Mouse (Mus musculus) neural tube, embryonic 13.5 days (tissue): Measurements from ENCODE around the gene Kcnc4. TPM values are rescaled to one million over a fixed set of nuclear protein-coding genes. Genes with fewer than 3 reads are reported as not detected.

ENCODE experiments used
- ATAC-seq: fragments of 200-750 bp; cut with Nextera tagmentation; 2 replicates; pipeline ENCODE4 v1.8.0; 2017; ENCODE audit warnings: low read depth, mild to moderate bottlenecking, moderate TSS enrichment, moderate library complexity
- H3K27ac ChIP-seq: fragments of 300-500 bp; sonication (generic); replicated peaks from 2 replicates; pipeline ENCODE4 v1.5.1; 2015; ENCODE audit warnings: moderate library complexity, mild to moderate bottlenecking, inconsistent platforms
- H3K27me3 ChIP-seq: fragments of 300-500 bp; sonication (generic); 2 replicates; pipeline ENCODE4 v1.6.1; 2015; ENCODE audit warnings: mild to moderate bottlenecking, inconsistent platforms
- H3K36me3 ChIP-seq: fragments of 300-500 bp; sonication (generic); 2 replicates; pipeline ENCODE4 v1.6.1; 2015; ENCODE audit warnings: mild to moderate bottlenecking, inconsistent platforms
- H3K4me1 ChIP-seq: fragments of 300-500 bp; sonication (generic); replicated peaks from 2 replicates; pipeline ENCODE4 v1.6.1; 2015; ENCODE audit warnings: inconsistent platforms
- H3K4me2 ChIP-seq: fragments of 300-500 bp; sonication (generic); 2 replicates; pipeline ENCODE4 v1.6.1; 2015; ENCODE audit warnings: inconsistent platforms, mild to moderate bottlenecking, moderate library complexity
- H3K4me3 ChIP-seq: fragments of 300-500 bp; sonication (generic); 2 replicates; pipeline ENCODE4 v1.5.1; 2015; ENCODE audit warnings: mild to moderate bottlenecking, inconsistent platforms
- H3K9ac ChIP-seq: fragments of 300-500 bp; sonication (generic); 2 replicates; pipeline ENCODE4 v1.6.1; 2015; ENCODE audit warnings: moderate library complexity, mild to moderate bottlenecking, inconsistent platforms
- H3K9me3 ChIP-seq: fragments of 300-500 bp; sonication (generic); 2 replicates; pipeline ENCODE4 v1.6.1; 2016; ENCODE audit warnings: inconsistent platforms
- WGBS: fragments of 180-500 bp; shearing (Covaris S2); methylation state at CpG from one replicate; pipeline ENCODE4 v1.1.7; 2015; 5-methylcytosine and 5-hydroxymethylcytosine counted together
- polyA plus RNA-seq: library from polyadenylated mRNA; unstranded; fragments of >200 nt; fragmentation: Nextera tagmentation; extraction: Ambion mirVana; gene quantifications from 2 replicates; pipeline ENCODE4 v1.2.1, GENCODE M21; 2015

Kcnc4 gene
- polyA plus RNA-seq, 1 experiment from 2014 or later = 1.8 TPM

DNA sequence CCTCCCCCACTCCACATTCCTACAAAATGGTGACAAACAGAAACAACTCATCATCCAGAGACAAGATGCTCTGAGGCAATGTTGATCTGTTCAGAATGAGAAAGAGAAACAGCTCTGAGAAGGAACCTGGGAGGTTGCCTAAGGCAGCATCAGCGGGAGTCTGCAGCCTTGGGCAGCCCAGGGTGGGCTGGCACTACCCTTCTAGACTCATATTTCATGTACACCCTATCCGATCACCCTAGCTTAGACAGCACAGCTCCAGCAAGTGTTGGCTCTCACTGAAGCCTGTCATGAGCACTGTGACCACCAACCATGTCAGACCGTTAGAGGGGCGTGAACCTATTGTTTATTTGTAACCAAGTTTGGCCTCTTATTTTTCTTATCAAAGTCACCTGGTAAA, 5.1 kb downstream of the Kcnc4 start:
- 81% methylated on average over 4 of the region's 4 CpGs for WGBS
- no peak overlapping the region for H3K4me2 ChIP-seq
- no peak overlapping the region for H3K4me3 ChIP-seq
- no peaks in the 10 kb centered on the region for H3K36me3 ChIP-seq
- no peaks in the 10 kb centered on the region for H3K9me3 ChIP-seq
- H3K9ac ChIP-seq = no peak overlapping the region
- no peak overlapping the region for H3K27ac ChIP-seq
- ATAC-seq = no peak
- H3K27me3 ChIP-seq = peaks cover 63% of the 10 kb centered on the region
- peaks cover 18% of the 10 kb centered on the region for H3K4me1 ChIP-seq

DNA sequence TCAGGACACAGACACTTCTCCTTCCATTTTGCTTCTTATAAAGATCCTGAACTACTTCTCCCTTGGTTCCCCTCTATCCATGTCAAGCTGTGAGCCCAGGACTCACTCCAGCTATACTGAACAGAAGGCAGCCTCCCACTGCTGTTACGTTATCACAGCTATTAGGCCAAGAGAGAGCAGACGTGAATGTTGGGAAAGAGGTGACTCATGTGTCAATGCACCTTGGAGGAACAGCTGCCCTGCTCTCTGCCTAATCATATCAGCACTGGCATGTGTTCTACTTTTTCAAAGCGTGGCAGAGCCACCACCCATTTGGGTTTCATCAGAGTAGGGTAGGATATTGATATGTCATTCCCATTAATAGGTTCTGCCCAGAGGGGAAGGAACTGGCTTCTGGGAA, 12.5 kb downstream of the Kcnc4 start:
- WGBS = 76% methylated on average over 3 of the region's 3 CpGs
- ATAC-seq = no peak
- Histone ChIP-seq H3K4me3 (no peak overlapping the region), H3K9ac (no peak overlapping the region), H3K4me1 (0 out of 2 replicates have a peak, but pooled peaks cover 4% of the 10 kb centered on the region), H3K4me2 (no peak overlapping the region), H3K27ac (no peak overlapping the region), H3K36me3 (no peaks in the 10 kb centered on the region), H3K9me3 (no peaks in the 10 kb centered on the region), H3K27me3 (no peaks in the 10 kb centered on the region; the same call in none of the 2 replicates)

DNA sequence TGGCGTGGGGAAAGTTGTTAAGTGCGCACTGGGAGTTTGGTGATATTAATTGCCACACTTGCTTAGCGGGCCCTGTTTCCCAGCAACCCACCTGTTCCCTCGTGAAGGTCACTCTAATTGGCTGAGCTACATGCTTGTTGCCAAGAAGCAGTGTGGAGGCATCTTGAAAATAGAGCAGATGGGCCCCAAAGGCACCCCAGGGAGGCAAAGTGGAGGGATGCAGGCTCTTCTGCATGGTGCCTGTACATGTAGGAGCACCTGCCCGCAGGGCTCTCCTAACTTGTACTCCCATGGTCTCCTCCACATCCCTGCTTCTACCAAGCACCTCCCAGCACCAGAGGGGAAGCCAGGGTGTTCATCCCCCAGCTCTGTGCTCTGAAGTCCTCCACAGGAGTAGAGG, 15.5 kb downstream of the Kcnc4 start:
- ATAC-seq = no peak
- no peak overlapping the region for H3K4me3 ChIP-seq
- H3K9ac ChIP-seq = no peak overlapping the region
- no peaks in the 10 kb centered on the region for H3K9me3 ChIP-seq
- no peaks in the 10 kb centered on the region for H3K4me1 ChIP-seq
- H3K36me3 ChIP-seq = no peaks in the 10 kb centered on the region
- no peak overlapping the region for H3K27ac ChIP-seq
- WGBS = 73% methylated on average over 5 of the region's 5 CpGs
- H3K4me2 ChIP-seq = no peak overlapping the region
- H3K27me3 ChIP-seq = no peaks in the 10 kb centered on the region; the same call in 1 of the 2 replicates

GRCm38 (mm10) chr3:107442191-107442590, 17.2 kb downstream of the Kcnc4 start:
- Histone ChIP-seq H3K9ac (no peak overlapping the region), H3K4me3 (no peak overlapping the region), H3K27me3 (no peaks in the 10 kb centered on the region; the same call in 1 of the 2 replicates), H3K4me2 (no peak overlapping the region), H3K9me3 (no peaks in the 10 kb centered on the region), H3K27ac (no peak overlapping the region), H3K36me3 (no peaks in the 10 kb centered on the region), H3K4me1 (no peaks in the 10 kb centered on the region)
- ATAC-seq = no peak
- 87% methylated on average over 11 of the region's 11 CpGs for WGBS

DNA sequence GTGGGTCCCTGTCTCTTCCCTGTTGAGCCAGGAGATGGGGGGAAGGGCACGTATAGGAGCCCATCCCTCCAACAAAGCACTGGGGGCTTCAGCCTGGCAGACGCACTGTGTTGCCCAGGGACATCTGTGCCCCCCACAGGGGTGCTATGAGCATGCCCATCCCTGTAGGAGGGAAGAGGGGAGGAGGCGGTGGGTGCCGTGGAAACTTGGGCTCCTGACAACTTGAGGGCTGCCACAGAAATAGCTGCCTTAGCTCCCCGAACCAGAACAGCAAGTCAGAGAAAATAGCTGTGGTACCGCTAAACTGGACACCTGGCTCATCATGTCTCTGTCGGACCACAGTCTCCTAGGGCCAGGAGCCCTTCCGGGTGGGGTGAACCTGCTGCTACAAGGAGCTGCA, 18.0 kb downstream of the Kcnc4 start:
- 79% methylated on average over 8 of the region's 8 CpGs for WGBS
- H3K9ac ChIP-seq = no peak overlapping the region
- H3K36me3 ChIP-seq = no peaks in the 10 kb centered on the region
- no peaks in the 10 kb centered on the region for H3K4me1 ChIP-seq
- no peak overlapping the region for H3K27ac ChIP-seq
- no peak for ATAC-seq
- H3K27me3 ChIP-seq = no peaks in the 10 kb centered on the region; the same call in 1 of the 2 replicates
- H3K9me3 ChIP-seq = no peaks in the 10 kb centered on the region
- no peak overlapping the region for H3K4me2 ChIP-seq
- no peak overlapping the region for H3K4me3 ChIP-seq

GRCm38 (mm10) chr3:107439280-107439679, 20.1 kb downstream of the Kcnc4 start:
- H3K9me3 ChIP-seq = no peaks in the 10 kb centered on the region
- H3K4me1 ChIP-seq = no peaks in the 10 kb centered on the region; the same call in 1 of the 2 replicates
- ATAC-seq = no peak
- no peaks in the 10 kb centered on the region for H3K36me3 ChIP-seq
- H3K4me3 ChIP-seq = no peak overlapping the region
- no peak overlapping the region for H3K4me2 ChIP-seq
- WGBS = 87% methylated on average over 11 of the region's 11 CpGs
- H3K27me3 ChIP-seq = no peaks in the 10 kb centered on the region
- no peak overlapping the region for H3K9ac ChIP-seq
- H3K27ac ChIP-seq = no peak overlapping the region

GRCm38 (mm10) chr3:107437666-107438065, 21.7 kb downstream of the Kcnc4 start:
- no peaks in the 10 kb centered on the region for H3K9me3 ChIP-seq
- 61% methylated on average over 2 of the region's 2 CpGs for WGBS
- H3K4me3 ChIP-seq = no peak overlapping the region
- peaks cover 5% of the 10 kb centered on the region; the same call in 1 of the 2 replicates for H3K4me1 ChIP-seq
- H3K9ac ChIP-seq = no peak overlapping the region
- no peaks in the 10 kb centered on the region for H3K27me3 ChIP-seq
- H3K36me3 ChIP-seq = no peaks in the 10 kb centered on the region
- H3K4me2 ChIP-seq = no peak overlapping the region
- ATAC-seq = no peak
- H3K27ac ChIP-seq = no peak overlapping the region

GRCm38 (mm10) chr3:107436434-107436833, 22.9 kb downstream of the Kcnc4 start:
- H3K27me3 ChIP-seq = no peaks in the 10 kb centered on the region
- H3K4me1 ChIP-seq = peaks cover 7% of the 10 kb centered on the region
- H3K9me3 ChIP-seq = no peaks in the 10 kb centered on the region
- ATAC-seq = no peak
- H3K4me2 ChIP-seq = no peak overlapping the region
- no peak overlapping the region for H3K4me3 ChIP-seq
- no peaks in the 10 kb centered on the region for H3K36me3 ChIP-seq
- no peak overlapping the region for H3K9ac ChIP-seq
- 57% methylated on average over 6 of the region's 6 CpGs for WGBS
- H3K27ac ChIP-seq = 0 out of 2 replicates have a peak overlapping the region, but pooled peaks have one; percentile 7

- H3K4me2 ChIP-seq = no peak overlapping the region
- H3K9me3 ChIP-seq = no peaks in the 10 kb centered on the region
- no peak overlapping the region for H3K9ac ChIP-seq
- WGBS = 48% methylated on average over 9 of the region's 9 CpGs
- H3K36me3 ChIP-seq = no peaks in the 10 kb centered on the region
- H3K27me3 ChIP-seq = no peaks in the 10 kb centered on the region
- no peak overlapping the region for H3K27ac ChIP-seq
- no peak overlapping the region for H3K4me3 ChIP-seq
- no peak for ATAC-seq
- peaks cover 18% of the 10 kb centered on the region for H3K4me1 ChIP-seq
These were observed 25.7 kb downstream of the Kcnc4 start for GRCm38 (mm10) chr3:107433614-107434013.

DNA sequence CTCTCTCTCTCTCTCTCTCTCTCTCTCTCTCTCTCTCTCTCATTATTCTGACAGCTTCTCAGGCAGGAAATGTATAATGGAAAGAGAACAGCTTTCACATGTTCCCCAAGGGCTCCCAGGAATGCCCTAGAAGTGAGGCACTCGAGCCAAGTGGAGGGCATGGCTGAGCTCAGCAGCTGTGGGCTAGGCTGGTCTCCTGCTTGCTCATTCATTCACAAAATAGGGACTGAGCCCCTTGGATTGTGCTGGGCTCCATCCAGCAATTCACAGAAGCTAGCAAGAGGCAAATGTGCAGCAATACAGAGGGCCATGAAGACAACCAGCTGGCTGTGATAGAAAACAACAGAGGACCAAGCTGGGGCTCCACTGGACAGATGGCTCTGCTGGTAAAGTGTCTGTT, 28.1 kb downstream of the Kcnc4 start:
- Histone ChIP-seq H3K4me2 (no peak overlapping the region), H3K4me3 (no peak overlapping the region), H3K9me3 (no peaks in the 10 kb centered on the region), H3K4me1 (peaks cover 18% of the 10 kb centered on the region), H3K27me3 (no peaks in the 10 kb centered on the region), H3K27ac (0 out of 2 replicates have a peak overlapping the region, but pooled peaks have one; percentile 5), H3K9ac (no peak overlapping the region), H3K36me3 (no peaks in the 10 kb centered on the region)
- 17% methylated on average over 1 of the region's 1 CpGs for WGBS
- peak; percentile 68 for ATAC-seq

DNA sequence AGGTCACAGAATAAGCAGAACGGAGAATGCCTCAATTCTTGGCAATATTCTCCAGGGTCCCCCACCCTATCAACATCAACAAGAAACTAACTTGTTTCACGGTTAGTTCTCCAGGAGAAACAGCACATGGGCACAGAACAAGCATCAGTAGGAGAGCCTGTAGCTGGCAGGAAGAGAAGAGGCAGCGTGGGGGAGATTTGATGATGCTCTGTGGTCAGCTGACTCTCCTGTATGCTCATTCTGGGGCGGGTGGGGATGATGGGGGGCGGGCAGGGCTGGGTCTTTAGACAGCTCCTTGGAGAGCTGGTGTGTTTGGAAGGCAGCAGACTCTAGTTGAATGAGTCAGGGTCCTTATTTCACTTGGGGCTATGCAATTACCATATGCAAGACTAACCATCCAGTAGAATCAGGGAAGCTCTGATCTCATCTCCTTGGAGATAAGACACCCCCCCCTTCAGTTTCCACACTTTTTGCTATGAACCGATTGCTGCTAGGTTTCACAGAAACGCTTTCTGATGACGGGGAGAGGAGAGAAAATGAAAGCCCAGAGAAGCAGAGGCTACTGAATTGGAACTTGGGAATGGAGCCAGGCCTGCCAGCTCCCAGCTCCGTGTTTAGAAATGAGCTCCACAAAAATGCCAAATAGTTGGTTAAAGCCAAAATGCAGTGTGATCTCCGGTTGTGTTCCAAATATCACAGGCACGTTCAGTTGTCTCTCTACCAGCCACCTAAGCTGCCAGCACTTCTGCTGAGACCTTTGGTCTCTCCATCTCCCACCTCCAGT, 34.9 kb downstream of the Kcnc4 start:
- 68% methylated on average over 11 of the region's 11 CpGs for WGBS
- Histone ChIP-seq H3K4me2 (no peak overlapping the region), H3K27me3 (no peaks in the 10 kb centered on the region), H3K9me3 (no peaks in the 10 kb centered on the region), H3K4me3 (no peak overlapping the region), H3K4me1 (no peaks in the 10 kb centered on the region), H3K9ac (no peak overlapping the region), H3K27ac (no peak overlapping the region), H3K36me3 (no peaks in the 10 kb centered on the region)
- ATAC-seq = no peak

GRCm38 (mm10) chr3:107420156-107420555, 39.2 kb downstream of the Kcnc4 start:
- Histone ChIP-seq H3K27ac (no peak overlapping the region), H3K9me3 (no peaks in the 10 kb centered on the region), H3K4me2 (no peak overlapping the region), H3K4me3 (no peak overlapping the region), H3K27me3 (no peaks in the 10 kb centered on the region), H3K4me1 (no peaks in the 10 kb centered on the region), H3K9ac (no peak overlapping the region), H3K36me3 (no peaks in the 10 kb centered on the region)
- no peak for ATAC-seq
- WGBS = 53% methylated on average over 2 of the region's 2 CpGs

DNA sequence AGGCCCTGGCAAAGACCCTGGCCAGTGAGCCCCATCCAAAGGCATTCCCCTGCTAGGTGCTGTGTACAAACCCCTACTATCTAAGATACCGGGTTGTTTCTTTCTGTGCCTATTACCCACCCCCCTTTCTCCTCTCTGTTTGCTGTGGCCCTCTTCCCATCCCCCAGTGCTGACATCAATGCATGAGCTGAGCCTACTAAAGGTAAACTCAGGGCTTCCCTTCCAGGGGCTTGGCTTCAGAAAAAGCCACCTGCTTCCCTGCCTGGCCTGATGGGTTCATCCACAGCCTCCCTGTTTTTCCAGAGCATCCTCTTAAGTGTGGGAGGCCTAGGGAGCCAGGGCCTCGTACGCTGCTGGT, 42.1 kb downstream of the Kcnc4 start:
- Histone ChIP-seq H3K27ac (no peak overlapping the region), H3K27me3 (no peaks in the 10 kb centered on the region), H3K9ac (no peak overlapping the region), H3K36me3 (no peaks in the 10 kb centered on the region), H3K4me2 (no peak overlapping the region), H3K4me3 (no peak overlapping the region), H3K9me3 (no peaks in the 10 kb centered on the region), H3K4me1 (peaks cover 13% of the 10 kb centered on the region)
- no peak for ATAC-seq
- 89% methylated on average over 3 of the region's 3 CpGs for WGBS
